Mouse (Mus musculus): ENCODE measurements around the gene Dhx34. TPM values are rescaled to one million over a fixed set of nuclear protein-coding genes. Genes with fewer than 3 reads are reported as not detected.
A peak's percentile ranks its signal among the peaks of the same experiment; 100 is the strongest.

Dhx34 gene
- polyA plus RNA-seq, 1 experiment from 2014 or later = 9.2 TPM

GRCm38 (mm10) chr7:16192315-16192714, 29.5 kb downstream of the Dhx34 start:
- Histone ChIP-seq H3K9ac (ENCODE audit: low read depth, low read length) (no peak overlapping the region), H3K4me3 (ENCODE audit: low read depth, low read length) (no peak overlapping the region), H3K9me3 (ENCODE audit: control insufficient read depth, low read length) (no peaks in the 10 kb centered on the region), H3K36me3 (ENCODE audit: control insufficient read depth, insufficient read depth, low read length) (no peaks in the 10 kb centered on the region), H3K27me3 (replicated peaks; ENCODE audit: control insufficient read depth, insufficient read depth, low read length) (no peaks in the 10 kb centered on the region), H3K27ac (replicated peaks; ENCODE audit: low read depth, low read length) (no peak overlapping the region), H3K4me2 (ENCODE audit: low read depth, low read length) (no peak overlapping the region), H3K4me1 (ENCODE audit: control insufficient read depth, insufficient read depth, low read length) (no peaks in the 10 kb centered on the region)
- 16% methylated on average over 5 of the region's 5 CpGs for WGBS
- DNase-seq (ENCODE audit: low spot score) (peak; percentile 59), ATAC-seq (ENCODE audit: low read depth) (0 out of 2 replicates have a peak, but pooled peaks have one; percentile 37)

DNA sequence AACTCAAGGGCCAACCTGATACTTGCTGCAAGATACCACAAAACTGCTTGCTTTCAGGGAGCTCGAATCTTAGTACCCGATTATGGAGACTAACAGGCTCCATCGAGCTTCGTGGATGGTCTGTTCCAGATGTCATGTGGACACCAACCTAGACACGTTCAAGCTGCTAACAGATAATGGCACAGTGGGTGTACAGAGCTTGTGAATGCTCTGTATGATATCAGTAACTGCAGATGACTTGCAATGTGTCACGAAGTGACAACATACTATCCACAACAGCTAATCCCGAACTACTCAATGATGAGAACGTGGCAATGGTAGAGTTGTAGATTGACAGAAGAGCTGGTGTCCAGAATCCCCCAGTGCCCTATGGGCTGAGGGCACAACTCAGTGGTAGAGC, 34.3 kb downstream of the Dhx34 start:
- Histone ChIP-seq H3K4me3 (ENCODE audit: low read depth, low read length) (no peak overlapping the region), H3K9ac (ENCODE audit: low read depth, low read length) (no peak overlapping the region), H3K9me3 (ENCODE audit: control insufficient read depth, low read length) (no peaks in the 10 kb centered on the region), H3K4me1 (ENCODE audit: control insufficient read depth, insufficient read depth, low read length) (no peaks in the 10 kb centered on the region), H3K27me3 (replicated peaks; ENCODE audit: control insufficient read depth, insufficient read depth, low read length) (no peaks in the 10 kb centered on the region), H3K4me2 (ENCODE audit: low read depth, low read length) (no peak overlapping the region), H3K27ac (replicated peaks; ENCODE audit: low read depth, low read length) (no peak overlapping the region), H3K36me3 (ENCODE audit: control insufficient read depth, insufficient read depth, low read length) (peaks cover 10% of the 10 kb centered on the region)
- ATAC-seq (ENCODE audit: low read depth) = no peak
- no peak for DNase-seq (ENCODE audit: low spot score)
- 81% methylated on average over 8 of the region's 8 CpGs for WGBS

- DNase-seq (ENCODE audit: low spot score) = peak; percentile 53
- WGBS = 19% methylated on average over 8 of the region's 8 CpGs
- no peaks in the 10 kb centered on the region for H3K4me1 ChIP-seq (ENCODE audit: control insufficient read depth, insufficient read depth, low read length)
- no peaks in the 10 kb centered on the region for H3K27me3 ChIP-seq (replicated peaks; ENCODE audit: control insufficient read depth, insufficient read depth, low read length)
- no peak overlapping the region for H3K4me2 ChIP-seq (ENCODE audit: low read depth, low read length)
- ATAC-seq (ENCODE audit: low read depth) = no peak
- peaks cover 27% of the 10 kb centered on the region for H3K36me3 ChIP-seq (ENCODE audit: control insufficient read depth, insufficient read depth, low read length)
- H3K9ac ChIP-seq (ENCODE audit: low read depth, low read length) = no peak overlapping the region
- H3K4me3 ChIP-seq (ENCODE audit: low read depth, low read length) = no peak overlapping the region
- no peaks in the 10 kb centered on the region for H3K9me3 ChIP-seq (ENCODE audit: control insufficient read depth, low read length)
- no peak overlapping the region for H3K27ac ChIP-seq (replicated peaks; ENCODE audit: low read depth, low read length)
Observed at GRCm38 (mm10) chr7:16183663-16184062, 38.2 kb downstream of the Dhx34 start.

- WGBS = 73% methylated on average over 4 of the region's 4 CpGs
- H3K27ac ChIP-seq (replicated peaks; ENCODE audit: low read depth, low read length) = no peak overlapping the region
Observed at GRCm38 (mm10) chr7:16178114-16178513, 43.7 kb downstream of the Dhx34 start.

DNA sequence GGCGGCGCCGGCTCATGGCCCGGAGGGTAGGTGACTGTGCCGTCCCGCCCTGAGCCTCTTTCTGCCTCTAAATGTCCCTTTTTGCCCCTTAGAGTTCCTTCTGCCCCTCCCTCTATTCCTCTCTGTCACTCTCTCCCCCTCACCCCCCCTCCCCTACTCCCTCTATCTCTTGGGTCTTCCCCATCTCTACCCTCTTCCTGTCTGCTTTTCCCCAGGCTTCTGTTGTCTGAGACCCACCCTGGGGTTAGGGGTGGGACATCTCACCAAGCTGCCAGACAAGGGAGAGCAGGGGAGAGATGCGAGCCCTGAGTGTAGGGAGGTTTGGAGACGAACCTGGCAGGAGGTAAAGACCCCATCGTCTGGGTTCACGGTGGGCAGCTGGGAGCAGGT, 46.3 kb downstream of the Dhx34 start:
- Histone ChIP-seq H3K4me2 (ENCODE audit: low read depth, low read length) (peak overlapping the region; percentile 77), H3K4me1 (ENCODE audit: control insufficient read depth, insufficient read depth, low read length) (0 out of 2 replicates have a peak, but pooled peaks cover 4% of the 10 kb centered on the region), H3K27ac (replicated peaks; ENCODE audit: low read depth, low read length) (peak overlapping the region; percentile 54; the same call in 1 of the 2 replicates), H3K36me3 (ENCODE audit: control insufficient read depth, insufficient read depth, low read length) (peaks cover 19% of the 10 kb centered on the region; the same call in 1 of the 2 replicates), H3K9me3 (ENCODE audit: control insufficient read depth, low read length) (no peaks in the 10 kb centered on the region), H3K9ac (ENCODE audit: low read depth, low read length) (peak overlapping the region; percentile 81), H3K4me3 (ENCODE audit: low read depth, low read length) (peak overlapping the region; percentile 69), H3K27me3 (replicated peaks; ENCODE audit: control insufficient read depth, insufficient read depth, low read length) (no peaks in the 10 kb centered on the region)
- 2% methylated on average over 4 of the region's 10 CpGs for WGBS
- ATAC-seq (ENCODE audit: low read depth) = peak; percentile 41
- DNase-seq (ENCODE audit: low spot score) = no peak

More at GRCm38 (mm10) chr7:16178114-16178513, 43.7 kb downstream of the Dhx34 start:
- DNase-seq (ENCODE audit: low spot score) (no peak), ATAC-seq (ENCODE audit: low read depth) (no peak)
- Histone ChIP-seq H3K9me3 (ENCODE audit: control insufficient read depth, low read length) (no peaks in the 10 kb centered on the region), H3K36me3 (ENCODE audit: control insufficient read depth, insufficient read depth, low read length) (peaks cover 19% of the 10 kb centered on the region; the same call in 1 of the 2 replicates), H3K27me3 (replicated peaks; ENCODE audit: control insufficient read depth, insufficient read depth, low read length) (no peaks in the 10 kb centered on the region), H3K4me2 (ENCODE audit: low read depth, low read length) (no peak overlapping the region), H3K9ac (ENCODE audit: low read depth, low read length) (no peak overlapping the region), H3K4me1 (ENCODE audit: control insufficient read depth, insufficient read depth, low read length) (0 out of 2 replicates have a peak, but pooled peaks cover 4% of the 10 kb centered on the region), H3K4me3 (ENCODE audit: low read depth, low read length) (no peak overlapping the region)

DNA sequence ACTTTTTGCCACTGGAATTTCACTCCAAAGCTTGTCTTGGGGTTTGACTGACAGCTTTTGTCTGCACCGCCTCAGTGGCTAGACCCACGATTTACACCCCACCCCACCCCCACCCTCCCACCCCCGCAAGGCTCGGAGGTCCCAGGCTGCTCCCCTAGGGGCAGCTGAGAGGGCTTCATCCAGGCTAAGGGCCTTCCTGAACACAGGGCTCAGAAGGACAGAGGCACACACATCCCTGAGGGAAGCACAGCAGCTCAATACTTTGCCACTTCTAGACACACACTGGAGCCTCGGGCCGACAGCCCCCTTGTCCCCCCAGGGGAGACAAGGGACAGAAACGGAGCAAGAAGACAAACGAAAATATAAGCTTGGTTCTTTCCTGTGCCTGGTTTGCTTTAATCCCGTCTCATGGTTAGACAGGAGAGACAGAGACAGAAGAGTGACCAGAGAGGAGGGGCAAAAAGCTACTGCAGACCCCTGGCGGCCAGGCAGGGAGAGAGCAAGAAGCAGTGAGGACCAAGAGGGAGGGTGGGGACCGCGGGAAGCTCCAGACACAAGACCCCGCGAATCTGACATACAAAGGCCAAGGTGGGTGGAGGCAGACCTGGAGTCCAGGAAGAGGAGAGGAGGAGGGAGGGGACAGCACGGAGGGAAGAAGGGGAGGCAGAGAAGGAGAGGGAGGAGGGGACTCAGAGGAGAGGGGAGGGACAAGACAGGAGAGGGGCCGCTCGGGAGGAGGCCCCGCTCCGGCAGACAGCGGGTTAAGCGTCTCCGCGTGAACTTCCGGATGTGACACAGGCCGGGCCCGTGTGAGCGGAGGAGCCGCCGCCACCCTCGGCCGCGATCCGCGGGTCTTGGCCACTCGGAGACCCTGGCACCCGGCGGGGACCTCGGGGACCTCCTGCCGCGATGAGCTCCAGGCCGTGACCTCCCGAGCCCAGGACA, 47.0 kb downstream of the Dhx34 start, which contains the start of gene Meis3:
Gene Meis3 (plus strand): TSS at position 494 of the 945 bp plus-strand sequence.
- no peaks in the 10 kb centered on the region for H3K9me3 ChIP-seq (ENCODE audit: control insufficient read depth, low read length)
- peak within 1 kb of the TSS; percentile 54; the same call in 1 of the 2 replicates for H3K27ac ChIP-seq (replicated peaks; ENCODE audit: low read depth, low read length)
- peak within 1 kb of the TSS; percentile 77 for H3K4me2 ChIP-seq (ENCODE audit: low read depth, low read length)
- H3K4me3 ChIP-seq (ENCODE audit: low read depth, low read length) = peak within 1 kb of the TSS; percentile 69
- DNase-seq (ENCODE audit: low spot score) (peak; percentile 83), ATAC-seq (ENCODE audit: low read depth) (peak; percentile 89)
- H3K27me3 ChIP-seq (replicated peaks; ENCODE audit: control insufficient read depth, insufficient read depth, low read length) = no peaks in the 10 kb centered on the region
- 0 out of 2 replicates have a peak, but pooled peaks cover 4% of the 10 kb centered on the region for H3K4me1 ChIP-seq (ENCODE audit: control insufficient read depth, insufficient read depth, low read length)
- 1% methylated on average over 15 of the region's 42 CpGs for WGBS
- H3K36me3 ChIP-seq (ENCODE audit: control insufficient read depth, insufficient read depth, low read length) = peaks cover 14% of the 10 kb centered on the region; the same call in 1 of the 2 replicates
- H3K9ac ChIP-seq (ENCODE audit: low read depth, low read length) = peak within 1 kb of the TSS; percentile 81

GRCm38 (mm10) chr7:16173146-16173545, 48.7 kb downstream of the Dhx34 start:
- no peaks in the 10 kb centered on the region for H3K36me3 ChIP-seq (ENCODE audit: control insufficient read depth, insufficient read depth, low read length)
- no peaks in the 10 kb centered on the region for H3K9me3 ChIP-seq (ENCODE audit: control insufficient read depth, low read length)
- no peak overlapping the region for H3K9ac ChIP-seq (ENCODE audit: low read depth, low read length)
- H3K4me2 ChIP-seq (ENCODE audit: low read depth, low read length) = no peak overlapping the region
- no peak overlapping the region for H3K4me3 ChIP-seq (ENCODE audit: low read depth, low read length)
- ATAC-seq (ENCODE audit: low read depth) (no peak), DNase-seq (ENCODE audit: low spot score) (no peak)
- no peak overlapping the region for H3K27ac ChIP-seq (replicated peaks; ENCODE audit: low read depth, low read length)
- no peaks in the 10 kb centered on the region for H3K27me3 ChIP-seq (replicated peaks; ENCODE audit: control insufficient read depth, insufficient read depth, low read length)
- WGBS = 65% methylated on average over 5 of the region's 5 CpGs
- H3K4me1 ChIP-seq (ENCODE audit: control insufficient read depth, insufficient read depth, low read length) = 0 out of 2 replicates have a peak, but pooled peaks cover 4% of the 10 kb centered on the region

- Histone ChIP-seq H3K9me3 (ENCODE audit: control insufficient read depth, low read length) (0 out of 2 replicates have a peak, but pooled peaks cover 5% of the 10 kb centered on the region), H3K4me3 (ENCODE audit: low read depth, low read length) (no peak overlapping the region), H3K4me1 (ENCODE audit: control insufficient read depth, insufficient read depth, low read length) (0 out of 2 replicates have a peak, but pooled peaks cover 4% of the 10 kb centered on the region), H3K9ac (ENCODE audit: low read depth, low read length) (no peak overlapping the region), H3K27ac (replicated peaks; ENCODE audit: low read depth, low read length) (no peak overlapping the region), H3K27me3 (replicated peaks; ENCODE audit: control insufficient read depth, insufficient read depth, low read length) (no peaks in the 10 kb centered on the region), H3K4me2 (ENCODE audit: low read depth, low read length) (no peak overlapping the region), H3K36me3 (ENCODE audit: control insufficient read depth, insufficient read depth, low read length) (no peaks in the 10 kb centered on the region)
- WGBS = 30% methylated on average over 1 of the region's 1 CpGs
- ATAC-seq (ENCODE audit: low read depth) (no peak), DNase-seq (ENCODE audit: low spot score) (no peak)
Observed at GRCm38 (mm10) chr7:16172586-16173140, 49.2 kb downstream of the Dhx34 start.
